Mouse (Mus musculus): ENCODE measurements around the gene Rexo4. TPM values are rescaled to one million over a fixed set of nuclear protein-coding genes. Genes with fewer than 3 reads are reported as not detected.

Gene Rexo4
- polyA plus RNA-seq (2021; fragmentation: Nextera tagmentation) = 33.3 and 35.0 TPM in 2 replicates
- long read RNA-seq, experiment 1, transcript Rexo4-207 (7 exons, 1,121 nt) = minor isoform, 5 of 73 reads
- long read RNA-seq, experiment 1, transcript Rexo4-201 (8 exons, 2,281 nt) = major isoform, 56 of 73 reads
- long read RNA-seq, experiment 1, partial matches to known transcripts = 3 of 73 reads
- long read RNA-seq, experiment 1, other reads (novel, unspliced or antisense) = 7 of 73 reads
- long read RNA-seq, experiment 2, transcript Rexo4-201 (8 exons, 2,281 nt) = major isoform, 369 of 413 reads
- long read RNA-seq, experiment 2, transcript Rexo4-207 (7 exons, 1,121 nt) = minor isoform, 13 of 413 reads
- long read RNA-seq, experiment 2, partial matches to known transcripts = 8 of 413 reads
- long read RNA-seq, experiment 2, other reads (novel, unspliced or antisense) = 21 of 413 reads

GRCm38 (mm10) chr2:26963923-26964723 lies at the start of gene Rexo4:
TSS of gene Rexo4 (minus strand) at chr2:26964386.

DNA sequence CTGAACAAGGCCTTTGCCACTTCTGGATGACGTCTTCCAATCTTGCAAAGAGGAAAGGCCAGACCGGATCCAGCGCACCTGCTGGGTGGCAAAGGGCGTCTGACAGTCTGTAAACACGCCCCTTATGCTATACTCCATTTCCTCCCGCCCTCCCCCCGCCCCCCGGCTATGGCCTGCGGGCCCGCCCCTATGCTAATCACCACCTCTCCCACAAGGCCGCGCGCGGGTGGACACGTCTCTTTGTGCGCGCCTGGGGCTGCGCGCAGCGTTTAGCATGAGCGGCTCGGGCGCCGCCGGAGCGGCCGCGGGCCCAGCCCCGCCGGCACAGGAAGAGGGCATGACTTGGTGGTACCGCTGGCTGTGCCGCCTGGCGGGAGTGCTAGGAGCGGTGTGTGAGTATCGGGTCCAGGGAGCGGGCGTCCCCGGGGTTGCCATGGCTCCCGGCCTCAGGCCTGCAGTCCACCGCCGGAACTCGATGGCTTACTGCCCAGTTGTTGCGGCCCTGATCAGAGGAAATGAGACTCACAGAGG lies 45.6 kb upstream of the Rexo4 start, which contains the start of gene Cacfd1:
Cacfd1 (plus strand) TSS at position 213 of the 531 bp plus-strand sequence.

DNA sequence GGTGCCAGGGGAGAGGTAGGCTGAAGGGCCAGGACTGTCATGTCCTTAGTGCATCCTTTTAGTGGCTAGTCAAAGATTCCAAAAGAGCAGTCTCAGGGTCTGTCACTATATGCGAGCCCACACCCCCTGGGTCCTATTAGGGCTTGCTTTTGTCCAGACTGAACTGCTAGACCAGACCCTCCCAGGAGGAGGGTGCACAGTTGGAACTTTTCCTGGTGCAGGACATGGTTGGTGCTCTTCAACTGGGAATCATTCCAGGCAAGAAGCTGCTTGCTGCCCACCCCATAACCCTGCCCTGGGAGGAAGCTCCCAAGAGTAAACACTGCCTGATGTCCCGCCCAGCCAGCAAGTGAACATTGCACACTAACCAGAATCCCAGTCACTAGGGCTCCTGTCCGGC lies 8.9 kb upstream of the Rexo4 start, which contains the start of gene Adamts13:
Adamts13 (plus strand) TSS at position 301 of the 400 bp plus-strand sequence.

DNA sequence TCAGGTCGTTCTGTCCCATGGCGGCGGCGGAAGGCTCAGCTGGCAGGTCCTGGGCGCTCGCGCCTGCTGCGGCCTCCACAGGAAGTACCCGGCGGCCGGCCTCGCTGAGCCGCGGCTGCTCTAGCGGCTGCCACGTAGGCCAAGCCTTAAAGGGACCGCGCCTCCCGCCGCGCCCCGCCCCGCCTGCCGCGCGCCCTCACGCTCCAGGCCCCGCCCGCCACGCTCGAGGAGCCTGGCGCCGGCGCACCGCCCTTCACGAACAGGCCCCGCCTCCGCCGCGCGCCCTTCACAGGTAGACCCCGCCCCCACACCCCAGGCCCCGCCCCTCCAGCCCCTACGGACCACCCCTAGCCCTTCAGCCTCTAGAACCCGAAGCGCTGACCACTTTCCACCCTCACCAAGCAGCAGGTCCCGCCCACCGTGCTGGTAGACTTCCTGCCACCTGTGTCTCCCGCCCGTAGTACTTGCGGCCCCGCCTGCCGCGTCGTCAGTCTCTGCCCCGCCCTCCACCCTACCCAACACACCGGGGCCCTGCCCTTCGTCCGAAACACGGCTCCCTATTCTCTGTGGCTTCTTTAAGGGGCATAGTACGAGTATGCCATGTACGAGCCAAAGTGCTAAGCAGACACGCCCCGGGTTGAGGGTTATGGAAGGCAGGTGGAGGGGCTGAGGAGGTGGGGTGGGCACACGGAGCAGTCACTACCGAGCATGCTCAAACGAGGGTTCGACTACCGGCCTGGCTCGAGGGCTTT lies 30.7 kb downstream of the Rexo4 start, which contains the start of the genes Surf4 and Stkld1:
Surf4 (minus strand) TSS at position 625 of the 752 bp plus-strand sequence.
Stkld1 (plus strand) TSS at position 744 of the 752 bp plus-strand sequence.

DNA sequence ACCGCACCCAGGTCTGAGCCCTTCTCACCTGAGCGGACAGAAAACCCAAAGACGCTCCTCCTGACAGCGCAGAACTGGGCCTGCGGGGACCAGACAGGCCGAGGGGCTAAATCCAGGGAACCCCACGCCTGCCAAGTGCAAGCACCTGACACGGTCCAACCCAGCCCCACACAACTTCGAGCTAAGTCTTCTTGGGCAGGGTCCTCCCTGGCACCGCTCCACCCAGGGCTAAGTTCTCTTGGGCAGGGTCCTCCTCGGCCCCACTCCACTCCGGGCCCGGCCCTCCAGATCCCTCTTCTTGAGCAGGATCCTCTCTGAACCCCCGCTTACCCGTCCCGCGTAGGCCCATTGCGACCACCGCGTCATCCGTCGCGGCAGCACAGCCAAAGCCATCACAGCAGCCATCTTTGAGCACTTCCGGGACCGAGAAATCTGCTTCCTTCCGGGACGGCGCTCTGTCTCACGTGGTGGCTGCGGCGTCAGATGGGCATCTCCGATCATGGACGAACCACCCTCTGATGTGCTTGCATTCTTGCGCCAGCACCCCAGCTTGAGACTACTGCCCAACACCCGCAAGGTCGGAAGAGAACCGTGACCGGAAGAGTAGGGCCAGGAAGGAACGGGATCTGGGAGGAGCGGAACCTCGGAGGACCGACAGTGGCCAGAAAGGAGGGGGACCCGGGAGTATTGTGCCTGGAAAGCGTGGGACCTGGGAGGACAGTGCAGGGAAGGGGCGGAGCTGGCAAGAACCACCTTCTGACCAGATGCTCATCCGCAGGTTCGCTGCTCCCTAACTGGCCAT lies 48.1 kb downstream of the Rexo4 start, which contains the start of the genes Surf2 and Surf1:
Surf2 (plus strand) TSS at position 441 of the 802 bp plus-strand sequence.
Surf1 (minus strand) TSS at position 604 of the 802 bp plus-strand sequence.

GRCm38 (mm10) chr2:26910124-26910993 lies 53.8 kb downstream of the Rexo4 start, which contains the start of the genes Med22 and Rpl7a:
TSS of gene Med22 (minus strand) at chr2:26910677.
TSS of gene Rpl7a (plus strand) at chr2:26910764.

Other genes starting within 250 kb of the Rexo4 start
- not detected in 2 replicates for gene Abo, start 99.4 kb downstream of the Rexo4 start, polyA plus RNA-seq (2021; fragmentation: Nextera tagmentation)
- gene Surf6, start 61.5 kb downstream of the Rexo4 start, polyA plus RNA-seq (2021; fragmentation: Nextera tagmentation) = 5.4 and 5.9 TPM in 2 replicates
- 43.0 and 43.9 TPM in 2 replicates for gene Med22, start 53.7 kb downstream of the Rexo4 start, polyA plus RNA-seq (2021; fragmentation: Nextera tagmentation)
- gene Rpl7a, start 53.6 kb downstream of the Rexo4 start, polyA plus RNA-seq (2021; fragmentation: Nextera tagmentation) = 298 and 299 TPM in 2 replicates
- 30.0 and 31.6 TPM in 2 replicates for gene Surf2, start 48.0 kb downstream of the Rexo4 start, polyA plus RNA-seq (2021; fragmentation: Nextera tagmentation)
- gene Surf1, start 47.9 kb downstream of the Rexo4 start, polyA plus RNA-seq (2021; fragmentation: Nextera tagmentation) = 150 and 152 TPM in 2 replicates
- gene Surf4, start 30.5 kb downstream of the Rexo4 start, polyA plus RNA-seq (2021; fragmentation: Nextera tagmentation) = 90.1 and 99.9 TPM in 2 replicates
- gene Stkld1, start 30.3 kb downstream of the Rexo4 start, polyA plus RNA-seq (2021; fragmentation: Nextera tagmentation) = 0.06 and 0.18 TPM in 2 replicates
- 5.7 and 6.0 TPM in 2 replicates for gene Adamts13, start 9.0 kb upstream of the Rexo4 start, polyA plus RNA-seq (2021; fragmentation: Nextera tagmentation)
- 51.1 and 52.4 TPM in 2 replicates for gene Cacfd1, start 45.5 kb upstream of the Rexo4 start, polyA plus RNA-seq (2021; fragmentation: Nextera tagmentation)
- 31.6 and 33.9 TPM in 2 replicates for gene Slc2a6, start 63.6 kb upstream of the Rexo4 start, polyA plus RNA-seq (2021; fragmentation: Nextera tagmentation)
- 0.36 and 0.45 TPM in 2 replicates for gene Mymk, start 107.8 kb upstream of the Rexo4 start, polyA plus RNA-seq (2021; fragmentation: Nextera tagmentation)
- gene Adamtsl2, start 115.0 kb upstream of the Rexo4 start, polyA plus RNA-seq (2021; fragmentation: Nextera tagmentation) = 22.4 and 24.9 TPM in 2 replicates
- 113 and 150 TPM in 2 replicates for gene Fam163b, start 178.1 kb upstream of the Rexo4 start, polyA plus RNA-seq (2021; fragmentation: Nextera tagmentation)
- 0.10 and 0.19 TPM in 2 replicates for gene Dbh, start 200.8 kb upstream of the Rexo4 start, polyA plus RNA-seq (2021; fragmentation: Nextera tagmentation)

Measured in layer of hippocampus, adult 6 months (tissue).